Mouse (Mus musculus) layer of hippocampus, adult 9-11 months (tissue): Measurements from ENCODE around the gene Bean1.

ENCODE experiments used
- DNase-seq: peaks from one replicate; pipeline ENCODE4 v3.0.0; 2022

Gene Bean1

DNA sequence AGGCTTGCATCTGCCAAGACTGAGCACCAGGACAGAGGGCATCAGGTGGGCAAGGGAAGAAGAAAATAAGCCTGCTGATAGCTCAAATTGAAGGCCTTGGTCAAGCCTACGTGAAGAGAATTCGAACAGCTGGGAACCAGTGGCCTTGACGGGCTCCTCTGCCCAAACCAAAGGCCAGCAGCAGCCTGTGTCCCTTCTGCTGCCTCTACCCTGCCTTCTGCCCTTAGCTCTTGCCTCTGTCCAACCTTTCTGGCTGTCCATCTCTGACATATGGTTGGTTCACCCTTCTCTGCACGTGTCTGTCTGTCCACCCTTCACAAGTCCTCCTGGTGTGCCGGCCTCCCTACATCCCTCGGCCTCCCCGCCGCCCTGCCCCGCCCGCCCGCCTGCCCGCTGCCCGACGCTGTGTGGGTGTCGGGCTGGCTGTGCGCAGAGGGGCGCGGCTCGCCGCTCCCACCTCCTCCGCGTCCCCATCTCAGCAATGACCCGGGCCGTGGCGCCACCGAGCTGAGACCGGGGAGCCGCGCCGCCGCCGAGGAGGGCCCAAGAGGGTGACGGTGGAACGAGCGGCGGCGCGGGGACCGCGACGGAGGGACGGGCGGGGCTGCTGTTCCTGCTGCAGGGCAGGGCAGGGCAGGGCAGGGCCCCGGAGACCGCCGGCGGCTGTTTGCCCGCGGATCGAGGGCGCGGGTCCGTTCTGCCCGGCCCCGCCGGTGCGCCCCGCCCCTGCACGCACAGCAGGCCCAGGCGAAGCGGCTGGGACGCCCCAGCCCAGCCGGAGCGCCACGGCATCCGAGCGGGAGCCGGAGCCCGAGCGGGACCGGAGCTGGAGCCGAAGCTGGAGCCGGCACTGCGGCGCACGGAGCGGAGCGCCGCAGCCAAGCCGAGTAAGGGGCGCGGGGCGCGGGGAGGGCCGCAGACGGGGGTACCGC, at the start of gene Bean1:
TSS of gene Bean1 (plus strand) at position 325 of the 932 bp plus-strand sequence.
- peak; percentile 15 for DNase-seq

DNA sequence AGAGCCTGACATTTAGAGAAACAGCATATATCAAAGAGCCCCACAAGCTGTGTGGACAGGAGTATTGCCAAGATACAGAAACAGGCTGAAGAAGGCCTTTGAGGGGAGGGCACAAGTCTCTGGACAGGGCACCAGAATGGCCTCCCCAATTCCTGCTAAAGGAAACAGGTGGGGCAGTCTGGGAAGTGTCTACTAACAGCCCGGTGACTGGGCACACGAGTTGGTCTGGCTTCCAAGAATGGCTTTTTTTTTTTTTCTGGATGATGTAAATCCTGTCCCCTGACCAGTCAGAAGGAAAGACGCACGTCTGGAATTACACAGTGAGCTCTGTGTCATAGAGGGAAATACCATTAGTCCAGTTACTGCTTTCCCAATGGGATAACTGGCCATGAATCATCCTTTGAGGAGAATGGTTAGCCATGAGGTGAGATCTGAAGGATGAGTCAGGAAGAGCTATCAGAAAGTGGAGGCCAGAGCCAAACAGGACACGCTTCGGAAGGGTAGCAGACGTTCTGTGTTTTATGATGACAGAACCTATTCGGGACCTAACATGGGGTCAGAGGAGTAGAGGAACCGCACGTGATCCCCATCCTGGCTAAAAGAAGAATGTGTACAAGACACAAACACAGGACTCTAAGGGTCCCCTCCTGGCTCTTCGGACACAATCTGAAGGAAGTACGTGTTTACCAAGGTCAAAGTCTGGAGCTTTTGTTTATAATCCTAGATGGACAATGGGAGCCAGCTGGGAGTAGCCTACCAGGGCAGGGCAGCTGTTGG, 48.4 kb upstream of the Bean1 start:
- no peak for DNase-seq

DNA sequence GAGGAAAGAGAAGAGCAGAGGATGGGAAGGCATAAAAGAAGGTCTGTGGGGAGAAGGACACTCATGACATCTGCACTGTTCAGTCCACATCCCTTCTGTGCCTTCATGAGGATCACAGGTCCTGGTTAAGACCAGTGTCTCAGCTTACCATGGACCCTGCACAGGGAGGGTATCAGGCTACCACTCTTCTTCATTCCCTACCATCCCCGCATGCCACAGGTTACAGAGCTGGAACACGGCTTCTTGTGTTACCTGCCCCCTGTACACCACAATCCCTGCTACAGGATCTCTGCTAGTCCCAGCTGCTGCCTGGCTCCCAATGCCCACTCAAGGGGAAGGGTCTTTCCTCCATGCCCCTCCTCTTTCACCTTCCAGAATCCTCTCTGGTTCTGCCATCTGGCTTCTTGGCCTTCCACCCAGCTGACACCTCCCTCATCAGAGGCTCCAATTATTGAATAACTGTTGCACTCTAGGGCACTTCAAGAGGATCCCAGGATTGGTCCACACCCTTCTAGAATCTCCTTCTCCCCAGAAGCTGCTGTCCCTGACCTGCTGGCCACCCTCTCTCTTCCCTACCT, 47.1 kb upstream of the Bean1 start:
- DNase-seq, result no peak

DNA sequence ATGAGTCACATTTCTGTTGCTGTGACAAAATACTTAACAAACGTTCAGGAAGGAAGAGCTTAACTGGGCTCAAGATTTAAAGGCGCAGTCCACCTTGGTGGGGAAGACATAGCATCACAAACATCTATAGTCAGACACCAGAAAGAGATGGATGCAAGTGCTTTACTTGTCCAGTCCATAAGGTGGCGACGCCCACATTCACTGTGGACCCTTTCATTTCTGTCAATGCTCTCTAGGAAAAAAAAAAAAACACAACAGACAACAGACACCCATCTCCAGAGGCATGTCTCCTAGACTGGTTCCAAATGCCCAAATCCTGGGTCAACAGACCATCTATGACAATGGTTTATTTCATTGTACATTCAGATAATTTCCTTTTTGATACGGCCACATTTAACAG, 45.7 kb upstream of the Bean1 start:
- no peak for DNase-seq

DNA sequence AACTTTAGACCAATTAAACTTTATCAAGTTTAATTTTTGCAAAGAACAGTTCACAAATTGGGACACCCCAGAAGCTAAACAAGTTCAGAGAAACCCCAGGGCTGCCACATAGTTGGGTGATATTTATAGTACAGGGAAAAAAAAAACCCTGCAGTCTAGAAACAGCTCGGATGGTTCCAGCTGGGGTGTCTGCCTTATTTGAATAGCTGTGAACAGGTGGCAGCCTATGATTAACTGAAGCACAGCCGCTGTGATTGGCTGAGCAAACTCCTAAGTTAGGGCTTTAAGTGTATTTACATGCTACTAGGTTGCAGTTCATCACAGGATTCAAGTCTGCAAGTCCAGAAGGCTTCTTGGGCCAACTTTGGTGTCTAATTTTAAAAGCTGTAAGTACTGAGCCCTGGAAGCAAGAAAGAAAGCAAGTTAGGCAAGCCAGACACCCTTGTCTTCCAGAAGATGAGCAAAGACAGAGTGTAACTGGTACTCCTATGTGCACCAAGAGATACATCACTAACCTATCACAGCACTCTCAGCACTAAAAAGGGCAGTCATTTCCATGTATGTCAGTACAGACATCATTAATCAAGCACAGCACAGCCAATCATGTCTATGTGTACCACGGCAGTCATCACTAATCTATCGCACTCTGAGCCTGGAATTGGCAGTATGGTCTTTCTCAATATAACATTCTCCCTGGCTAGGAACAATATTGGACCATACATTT, 42.9 kb upstream of the Bean1 start:
- DNase-seq, result peak; percentile 85

DNA sequence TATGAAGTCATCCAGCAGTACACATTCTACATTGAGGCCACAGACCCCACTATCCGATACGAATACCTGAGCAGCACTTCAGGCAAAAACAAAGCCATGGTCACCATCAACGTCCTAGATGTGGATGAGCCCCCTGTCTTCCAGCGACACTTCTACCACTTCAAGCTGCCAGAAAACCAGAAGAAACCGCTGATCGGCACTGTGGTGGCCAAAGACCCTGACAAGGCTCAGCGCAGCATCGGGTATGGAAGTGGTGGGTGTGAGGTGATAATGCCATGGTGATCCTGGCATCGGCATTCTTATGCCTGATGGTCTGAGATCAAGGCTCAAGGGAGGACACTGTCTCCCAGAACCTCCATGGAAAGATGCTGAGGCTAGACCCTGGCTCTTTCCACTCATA, 39.3 kb upstream of the Bean1 start:
- DNase-seq, result no peak

DNA sequence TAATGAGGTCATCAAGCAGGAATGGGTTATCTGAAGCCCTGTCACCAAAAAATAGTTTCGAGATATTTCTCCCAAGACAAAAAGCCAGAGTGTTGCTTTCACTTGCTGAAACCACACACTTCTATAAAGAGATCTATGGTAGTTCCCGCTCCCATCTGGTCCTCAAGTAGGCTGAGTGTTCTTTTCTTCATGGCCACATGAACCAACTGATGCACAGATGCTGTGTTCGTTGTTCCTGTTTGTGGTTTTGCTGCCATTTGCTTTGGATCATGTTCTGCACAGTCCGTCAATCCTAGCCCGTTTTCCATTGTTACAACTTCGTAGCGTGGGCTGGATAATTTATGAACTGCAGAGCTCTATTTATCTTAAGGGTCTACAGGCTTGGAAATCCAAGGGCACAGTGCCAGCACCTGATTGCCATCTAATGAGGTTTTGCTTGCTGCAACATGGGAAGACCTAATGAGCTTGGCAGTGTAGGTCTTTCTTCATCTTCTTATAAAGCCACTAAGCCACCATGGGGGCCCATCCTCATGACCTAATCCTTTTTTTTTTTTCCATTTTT, 38.7 kb upstream of the Bean1 start:
- DNase-seq, result peak; percentile 20

DNA sequence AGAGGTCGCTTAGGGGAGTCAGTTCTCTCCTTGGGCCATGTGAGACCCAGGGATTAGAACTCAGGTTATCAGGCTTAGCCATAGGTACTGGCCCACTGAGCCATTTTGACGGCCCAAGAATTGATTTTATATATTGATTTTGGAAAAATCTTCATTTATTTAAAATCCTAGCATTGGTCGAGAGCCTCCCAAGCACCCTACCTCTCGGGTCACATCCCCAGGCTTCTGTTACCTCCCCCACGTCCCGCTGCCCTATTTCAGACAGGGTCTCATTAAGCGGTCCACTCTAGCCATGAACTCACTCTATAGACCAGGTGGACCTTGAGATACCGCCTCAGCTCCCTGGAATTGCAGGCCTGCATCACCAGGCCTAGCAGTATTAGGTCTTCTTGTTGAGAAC, 35.7 kb upstream of the Bean1 start:
- DNase-seq, result no peak

DNA sequence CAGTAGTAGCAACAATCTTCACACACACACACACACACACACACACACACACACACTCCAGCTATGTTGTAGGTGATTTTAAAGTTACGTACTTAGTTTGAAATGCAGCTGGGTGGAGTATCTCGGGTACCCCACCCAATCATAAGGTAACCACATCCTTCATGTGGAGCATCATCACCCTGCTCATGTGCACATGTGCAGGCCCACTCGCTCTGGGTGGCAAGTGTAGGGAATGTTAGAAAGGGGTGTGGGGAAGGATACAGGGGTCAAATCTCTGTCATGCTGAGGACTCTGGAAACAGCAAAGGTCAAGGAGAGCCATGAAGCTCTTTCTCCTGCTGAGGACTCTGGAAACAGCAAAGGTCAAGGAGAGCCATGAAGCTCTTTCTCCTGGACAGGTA, 34.0 kb upstream of the Bean1 start:
- DNase-seq, result no peak

DNA sequence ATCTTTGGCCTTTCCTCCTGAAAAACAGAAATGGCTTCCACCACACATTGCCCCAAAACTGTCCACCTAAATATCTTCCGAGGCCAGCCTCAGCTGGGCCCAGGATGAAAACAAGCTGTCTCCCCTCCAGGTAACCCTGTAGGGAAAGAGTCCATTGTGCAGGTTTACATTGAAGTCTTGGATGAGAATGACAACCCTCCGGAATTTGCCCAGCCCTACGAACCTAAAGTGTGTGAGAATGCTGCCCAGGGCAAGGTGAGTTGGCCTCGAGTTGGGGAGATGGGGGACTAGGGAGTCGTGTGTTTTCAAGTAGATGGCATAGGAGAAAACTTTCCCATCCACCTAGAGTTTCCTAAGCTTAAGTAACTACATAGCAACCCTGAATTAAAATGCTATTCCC, 32.6 kb upstream of the Bean1 start:
- no peak for DNase-seq

DNA sequence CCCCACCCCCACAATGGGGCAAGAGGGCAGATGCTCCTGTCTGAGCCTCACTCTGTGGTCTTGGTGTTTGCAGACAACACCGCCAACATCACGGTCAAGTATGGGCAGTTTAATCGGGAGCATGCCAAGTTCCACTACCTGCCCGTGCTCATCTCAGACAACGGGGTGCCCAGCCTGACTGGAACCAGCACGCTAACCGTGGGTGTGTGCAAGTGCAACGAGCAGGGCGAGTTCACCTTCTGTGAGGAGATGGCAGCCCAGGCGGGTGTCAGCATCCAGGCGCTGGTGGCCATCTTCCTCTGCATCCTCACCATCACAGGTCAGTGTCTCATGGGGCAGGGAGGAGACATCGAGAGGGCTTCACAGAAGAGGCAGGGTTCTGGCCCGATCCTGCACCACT, 29.6 kb upstream of the Bean1 start:
- DNase-seq, result no peak

DNA sequence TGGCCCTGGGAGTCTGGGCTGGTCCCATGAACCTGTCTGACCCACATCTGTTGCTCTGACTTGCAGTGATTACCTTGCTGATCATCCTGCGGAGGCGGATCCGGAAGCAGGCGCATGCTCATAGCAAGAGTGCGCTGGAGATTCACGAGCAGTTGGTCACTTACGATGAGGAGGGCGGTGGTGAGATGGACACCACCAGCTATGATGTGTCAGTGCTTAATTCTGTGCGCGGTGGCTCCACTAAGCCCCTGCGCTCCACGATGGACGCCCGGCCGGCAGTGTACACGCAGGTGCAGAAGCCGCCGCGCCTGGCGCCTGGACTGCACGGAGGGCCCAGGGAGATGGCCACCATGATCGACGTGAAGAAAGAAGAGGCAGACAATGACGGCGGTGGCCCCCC, 27.8 kb upstream of the Bean1 start:
- no peak for DNase-seq

DNA sequence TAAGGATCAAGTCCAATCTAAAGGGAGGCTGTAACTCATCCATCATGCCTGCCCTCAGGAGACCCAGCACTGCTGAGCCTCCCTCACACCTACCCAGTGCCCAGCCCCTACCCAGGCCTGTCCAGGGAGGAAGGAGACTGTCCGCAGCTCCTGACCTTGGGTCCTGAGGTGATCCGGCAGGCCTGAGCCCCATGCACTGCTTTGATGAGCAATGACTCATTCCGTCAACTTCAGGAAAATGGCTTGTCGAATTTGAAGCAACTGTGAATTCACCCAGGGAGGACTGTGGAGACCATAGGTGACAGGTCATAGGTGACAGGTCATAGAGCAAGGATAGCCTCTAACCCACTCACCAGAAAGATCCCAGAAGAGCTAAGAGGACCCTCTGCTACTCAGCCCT, 26.9 kb upstream of the Bean1 start:
- no peak for DNase-seq

DNA sequence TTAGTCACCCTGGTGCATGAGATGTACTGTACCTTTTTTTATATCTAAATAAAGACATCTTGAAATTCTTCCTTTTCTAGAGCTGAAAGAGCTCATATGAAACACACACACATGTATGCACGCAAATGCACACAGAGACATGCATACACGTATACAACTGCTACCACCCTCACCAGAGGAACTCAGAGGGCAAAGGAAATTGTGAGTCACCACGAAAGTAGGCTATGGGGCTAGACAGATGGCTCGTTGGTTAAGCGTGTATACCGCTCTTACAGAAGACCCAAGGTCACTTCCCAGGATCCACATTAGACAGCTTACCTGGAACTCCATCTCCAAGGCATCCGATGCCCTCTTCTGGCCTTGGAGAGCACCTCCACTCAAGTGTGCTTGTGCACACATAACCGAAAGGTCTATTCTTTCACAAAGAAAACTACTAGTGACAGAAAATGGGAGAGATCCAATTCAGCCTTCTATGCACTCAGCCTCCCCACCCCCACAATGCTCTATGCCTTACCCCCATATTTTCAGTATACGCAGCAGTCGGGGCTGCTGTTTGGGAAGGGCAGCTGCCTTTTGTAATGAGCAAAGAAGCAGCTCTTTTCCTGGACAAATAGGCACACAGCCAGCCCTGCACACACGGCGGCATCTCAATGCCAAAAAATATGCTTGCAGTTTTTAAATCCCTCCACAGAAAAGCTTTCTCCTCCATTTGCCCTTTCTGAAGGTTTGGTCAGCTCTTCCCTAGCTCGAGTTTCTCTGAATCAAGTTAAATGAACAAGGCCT, 25.6 kb upstream of the Bean1 start:
- DNase-seq, result no peak

DNA sequence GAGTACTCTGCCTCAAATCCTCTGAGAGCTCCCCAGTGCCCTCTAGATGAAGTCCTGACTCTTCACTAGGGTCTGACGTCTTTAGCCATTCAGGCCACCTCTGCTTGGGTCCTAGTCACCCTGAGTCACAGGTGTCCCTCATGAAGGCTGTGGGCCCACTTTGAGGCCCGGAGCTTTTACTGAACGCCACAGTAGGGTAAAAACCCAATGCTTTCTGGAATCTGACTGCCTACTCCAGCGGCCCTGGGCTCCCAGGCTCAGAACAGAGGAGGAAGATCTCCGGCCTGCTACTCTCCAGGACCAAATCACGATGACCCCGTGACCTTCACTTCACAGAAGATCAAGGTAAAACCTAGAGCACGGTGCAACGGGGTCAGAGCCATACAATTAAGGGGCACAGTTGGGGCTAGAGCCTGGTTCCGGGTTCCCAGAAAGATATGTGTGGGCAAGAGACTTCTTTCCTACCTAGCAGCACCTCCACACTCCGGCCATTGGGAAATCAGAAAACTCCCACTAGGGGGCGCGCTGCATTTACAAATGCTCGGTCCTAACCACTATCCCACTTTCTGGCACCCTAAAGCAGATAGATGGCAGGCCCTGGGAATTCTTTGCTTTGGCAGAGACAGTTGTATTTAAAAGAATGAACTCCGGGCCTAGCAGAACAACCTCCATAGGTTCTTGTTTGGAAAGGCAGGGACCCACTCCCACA, 24.1 kb upstream of the Bean1 start:
- peak; percentile 74 for DNase-seq

DNA sequence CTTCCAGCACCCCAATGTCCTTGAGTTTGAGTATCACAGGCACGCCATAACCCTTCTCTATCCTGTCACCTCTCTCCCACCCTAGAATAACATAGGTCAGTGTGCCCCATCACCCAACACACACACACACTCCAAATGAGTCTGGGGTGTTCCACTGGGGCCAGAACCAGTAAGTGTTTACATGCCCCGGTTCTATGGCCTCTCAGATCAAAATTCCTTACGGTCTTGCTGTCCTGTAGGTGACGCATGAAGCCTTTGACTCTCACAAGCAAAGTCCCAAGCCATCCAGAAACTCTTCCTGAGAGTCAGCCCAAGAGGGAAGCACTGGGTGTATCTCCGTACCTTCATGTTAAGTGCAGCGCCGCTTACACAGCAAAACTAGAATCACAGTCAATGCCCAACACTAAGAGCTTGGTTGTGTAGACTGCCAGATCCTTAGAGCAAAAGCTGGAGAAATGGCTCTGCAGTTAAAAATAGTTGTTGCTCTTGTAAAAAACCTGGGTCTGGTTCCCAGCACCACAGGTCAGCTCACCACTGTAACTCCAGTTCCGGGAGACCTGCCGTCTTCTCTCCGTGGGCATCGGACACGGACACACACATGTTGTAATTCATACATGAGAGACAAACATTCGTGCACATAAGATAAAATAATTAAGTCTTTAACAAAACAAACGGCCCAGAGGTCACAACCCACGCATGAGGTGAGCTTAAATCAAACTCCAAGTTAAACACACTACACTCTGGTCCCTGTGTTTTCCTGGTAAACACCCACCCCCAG, 23.3 kb upstream of the Bean1 start:
- DNase-seq, result no peak

DNA sequence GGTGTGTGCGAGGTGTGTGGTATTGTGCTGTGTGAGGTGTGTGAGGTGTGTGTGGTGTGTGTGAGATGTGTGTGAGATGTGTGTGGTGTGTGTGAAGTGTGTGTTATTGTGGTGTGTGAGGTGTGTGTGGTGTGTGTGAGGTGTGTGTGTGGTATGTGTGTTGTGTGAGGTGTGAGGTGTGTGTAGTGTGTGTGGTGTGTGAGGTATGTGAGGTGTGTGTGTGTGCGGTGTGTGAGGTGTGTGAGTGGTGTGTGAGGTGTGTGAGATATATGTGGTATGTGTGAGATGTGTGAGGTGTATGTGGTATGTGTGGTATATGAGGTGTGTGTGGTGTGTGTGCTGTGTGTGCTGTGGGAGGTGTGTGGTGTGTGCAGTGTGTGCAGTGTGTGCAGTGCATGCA, 22.3 kb upstream of the Bean1 start:
- no peak for DNase-seq

DNA sequence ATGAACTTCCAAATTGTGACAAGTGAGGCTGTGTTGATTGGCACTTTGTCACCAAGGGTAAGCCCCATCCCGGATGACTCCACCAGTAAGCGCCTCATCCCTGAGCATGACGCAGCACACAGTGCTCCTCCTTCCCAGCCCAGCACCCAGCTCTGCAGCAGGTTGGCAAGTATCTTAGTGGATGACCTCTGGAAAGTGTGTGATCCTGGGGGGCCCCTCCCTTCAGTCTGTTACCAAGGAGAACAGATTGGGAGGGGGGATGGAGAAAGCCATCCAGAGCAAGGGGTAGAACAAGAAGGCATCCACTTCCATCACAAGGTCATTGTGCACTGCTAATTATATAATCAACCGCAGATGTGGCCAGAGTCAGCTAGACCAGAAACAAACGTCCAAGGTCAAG, 9.5 kb upstream of the Bean1 start:
- no peak for DNase-seq

DNA sequence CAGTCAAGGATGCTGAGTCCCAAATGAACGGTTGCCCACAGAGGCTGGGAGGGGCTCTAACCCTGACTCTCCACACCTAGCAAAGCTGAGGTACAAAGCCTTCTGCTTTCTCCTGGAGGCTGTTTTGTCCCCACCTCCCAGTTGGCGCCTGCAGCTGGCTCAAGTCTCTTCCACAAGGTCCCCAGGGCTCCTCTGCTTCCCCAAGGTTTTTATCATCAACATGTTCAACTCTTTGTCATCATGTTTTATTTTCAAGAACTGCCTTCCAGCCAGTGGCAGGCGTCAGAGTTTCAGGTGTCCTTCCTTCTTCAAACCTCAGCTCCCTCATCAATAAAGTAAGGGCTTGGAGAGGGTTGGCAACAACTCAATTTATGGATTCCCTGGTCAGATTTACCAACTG, 781 bp upstream of the Bean1 start:
- DNase-seq, result no peak

DNA sequence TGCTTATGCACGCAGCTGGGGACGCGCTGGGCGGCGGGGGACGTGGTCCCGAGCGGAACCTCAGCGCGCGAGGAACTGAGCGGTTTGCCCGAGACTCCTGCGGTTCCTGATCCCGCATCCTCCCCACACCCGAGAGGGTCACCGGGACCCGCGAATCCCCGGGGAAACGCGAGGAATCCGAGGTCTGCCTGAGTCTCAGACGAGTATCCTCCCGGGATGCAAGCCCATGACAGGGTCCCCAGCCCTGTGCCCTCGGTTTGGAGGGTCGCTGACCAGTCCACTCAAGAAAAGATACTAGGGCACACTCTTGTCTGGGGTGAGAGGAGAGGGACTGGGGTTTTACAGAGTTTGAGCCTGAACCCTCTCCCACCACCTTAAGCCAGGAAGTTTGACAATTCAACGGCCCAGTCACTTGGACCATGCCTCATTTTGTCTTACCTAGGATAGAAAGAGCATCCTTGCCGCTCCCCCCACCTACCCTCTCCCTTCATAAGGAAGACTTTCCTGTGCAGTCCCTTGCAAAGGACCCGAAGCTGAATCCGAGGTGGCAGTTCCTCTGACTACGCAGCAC, 893 bp downstream of the Bean1 start:
- DNase-seq, result no peak
